19 mouse cellular contexts compared by ENCODE assay signal in genomic region chr10:77488168-77488567, GRCm38 (mm10). TPM values are rescaled to one million over a fixed set of nuclear protein-coding genes. Genes with fewer than 3 reads are reported as not detected.
DNase-seq lines count a peak whose midpoint lies in the region; TF ChIP-seq lines count a peak whose summit lies in the region.
"Had no signal": no experiment of that assay in that cellular context is flagged by ENCODE, and none has a peak within 500 bp of the region (broad histone marks: within the 10 kb centered on the region; RNA-seq: fewer than 3 reads in every experiment).

No protein-coding gene starts in this region.

- H3K9me3 ChIP-seq in heart, embryonic 10.5 days: no peaks in the 10 kb centered on the region
- H3K9me3 ChIP-seq: embryonic facial prominence, embryonic 15.5 days had no signal

- peaks cover 44% of the 10 kb centered on the region for H3K4me1 ChIP-seq in heart, embryonic 10.5 days
- no peaks in the 10 kb centered on the region for H3K4me1 ChIP-seq in kidney, adult 2 months (ENCODE audit: control insufficient read depth, insufficient read depth, low read length)
- H3K4me1 ChIP-seq: forebrain, embryonic 12.5 days had no signal

- H3K27ac ChIP-seq in heart, embryonic 10.5 days: no peak overlapping the region; the same call in 1 of the 2 replicates
- H3K27ac ChIP-seq in kidney, adult 2 months (ENCODE audit: insufficient read depth, low read depth, low read length): no peak overlapping the region
- H3K27ac ChIP-seq: embryonic facial prominence, embryonic 13.5 days; embryonic facial prominence, embryonic 15.5 days; forebrain, embryonic 10.5 days; forebrain, embryonic 12.5 days had no signal

- no peak overlapping the region for H3K4me3 ChIP-seq in heart, embryonic 10.5 days
- no peak overlapping the region for H3K4me3 ChIP-seq in kidney, adult 2 months (ENCODE audit: insufficient read depth, low read depth, low read length)
- H3K4me3 ChIP-seq: embryonic facial prominence, embryonic 13.5 days; embryonic facial prominence, embryonic 15.5 days; erythroblast, embryonic 14.5 days; forebrain, embryonic 10.5 days; forebrain, embryonic 12.5 days had no signal

- no peak for TF ChIP-seq CTCF in kidney, adult 2 months (conservative IDR thresholded peaks at IDR 0.05; ENCODE audit: insufficient read depth, insufficient read length, low read depth, low read length)

- TF ChIP-seq POLR2A in kidney, adult 2 months (IDR thresholded peaks at IDR 0.05; ENCODE audit: low read depth, low read length): no peak

- WGBS in heart, embryonic 10.5 days: 92% methylated on average over 7 of the region's 7 CpGs
- WGBS in kidney, adult 2 months: 96% methylated on average over 7 of the region's 7 CpGs

- peaks cover 63% of the 10 kb centered on the region for H3K36me3 ChIP-seq in heart, embryonic 10.5 days
- peaks cover 9% of the 10 kb centered on the region for H3K36me3 ChIP-seq in kidney, adult 2 months (ENCODE audit: control insufficient read depth, insufficient read depth, low read length)

- DNase-seq in heart, adult 11 months: peak; percentile 95
- no peak for DNase-seq in heart, embryonic 10.5 days (ENCODE audit: low spot score)
- DNase-seq in kidney, postnatal 10 days: peak; percentile 3
- DNase-seq in kidney, adult 2 months: no peak
- DNase-seq: adrenal gland, adult 2 months; adrenal gland, postnatal 10 days; adrenal gland, postnatal 25 days; cerebellum, adult 11 months; cerebellum, adult 18-20 months; cerebellum, adult 8-10 months; cerebellum, adult 9-11 months; cerebellum, postnatal 14 days; cerebellum, postnatal 36 days; embryo, embryonic 11 days had no signal

- H3K27me3 ChIP-seq in heart, embryonic 10.5 days (ENCODE audit: insufficient read depth, poor library complexity, severe bottlenecking): no peaks in the 10 kb centered on the region
- no peaks in the 10 kb centered on the region for H3K27me3 ChIP-seq in kidney, adult 2 months (replicated peaks; ENCODE audit: control insufficient read depth, insufficient read depth, low read length)
- H3K27me3 ChIP-seq: embryonic facial prominence, embryonic 13.5 days; embryonic facial prominence, embryonic 15.5 days; forebrain, embryonic 12.5 days had no signal

RNA-seq across cellular contexts. Expression of gene Fam207a, which starts 27.4 kb away (rescaled TPM):
- polyA plus RNA-seq in heart, embryonic 10.5 days (2016; fragmentation: Nextera tagmentation; extraction: Ambion mirVana): 30.7 and 45.6 TPM in 2 replicates
- polyA plus RNA-seq in kidney, adult 2 months (2012; rRNA removed): 30.5 and 31.4 TPM in 2 replicates

RNA-seq across cellular contexts. Expression of gene Itgb2, which starts 41.9 kb away (rescaled TPM):
- polyA plus RNA-seq in heart, embryonic 10.5 days (2016; fragmentation: Nextera tagmentation; extraction: Ambion mirVana): 2.4 and 3.6 TPM in 2 replicates
- 6.5 and 13.6 TPM in 2 replicates for polyA plus RNA-seq in kidney, adult 2 months (2012; rRNA removed)

Comparison
In these comparisons a context has a peak if more than half of its experiments do, and no peak if none do; other contexts are left out.
1. DNase-seq: peak in heart, adult 11 months (single experiment) and kidney, postnatal 10 days (single experiment); none in heart, embryonic 10.5 days (single experiment) and kidney, adult 2 months (single experiment).